Mouse (Mus musculus) monocyte, adult 5-6 weeks (primary cell): ENCODE data around the gene Ano6. TPM values are rescaled to one million over a fixed set of nuclear protein-coding genes. Genes with fewer than 3 reads are reported as not detected.

Experiments
- ATAC-seq: fragments of 153-309, 156-312 bp; replicated peaks from 2 replicates; pipeline ENCODE4 v1.8.0; 2017; ENCODE audit warnings: mild to moderate bottlenecking; ENCODE audit not compliant: low TSS enrichment, insufficient number of reproducible peaks, severe bottlenecking, poor library complexity, low FRiP score
- total RNA-seq: library from RNA; stranded (forward); fragments of 200-1000, 200-491, 200-594 nt; gene quantifications from 3 replicates; pipeline ENCODE4 v1.2.3, GENCODE M21; 2017

The Ano6 gene
- total RNA-seq, 1 experiment from 2014 or later, result 47.5 TPM

DNA sequence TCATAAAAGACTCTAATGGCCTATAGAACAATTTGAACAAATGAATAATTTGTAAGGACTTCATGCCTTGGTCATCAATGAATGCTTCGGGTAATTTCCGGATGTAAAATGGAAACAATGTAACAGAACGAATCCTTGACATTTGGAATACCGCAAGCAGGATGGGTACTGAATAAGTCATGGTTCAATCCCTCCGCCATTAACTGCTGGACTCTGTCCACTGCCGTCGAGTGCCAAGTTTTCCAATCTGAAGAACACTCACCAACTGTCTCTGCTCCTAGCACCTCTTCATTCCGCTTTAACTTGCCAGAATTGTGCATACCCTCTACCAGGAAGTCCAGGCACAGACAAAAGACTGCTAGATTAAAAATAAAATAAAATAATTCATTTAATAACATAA, 25.4 kb upstream of the Ano6 start:
- ATAC-seq, result no peak

DNA sequence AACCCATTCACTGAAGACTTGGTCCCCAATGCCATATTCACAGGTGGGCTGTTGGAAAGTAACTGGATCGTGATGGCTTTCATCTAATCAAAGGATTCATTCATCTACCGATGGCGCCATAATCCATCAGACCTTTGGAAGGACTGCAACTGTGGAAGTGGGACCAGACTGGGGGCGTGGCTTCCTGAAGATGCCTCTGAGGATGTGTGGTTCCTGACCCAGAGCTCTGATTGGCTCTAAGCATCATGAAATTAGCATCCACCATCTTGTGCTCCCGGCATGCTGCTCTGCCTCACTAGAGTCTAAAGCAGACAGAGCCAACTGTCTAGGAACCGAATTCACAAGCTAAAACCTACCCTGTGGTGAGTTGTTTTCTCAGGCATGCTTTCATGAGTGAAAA, 24.7 kb upstream of the Ano6 start:
- ATAC-seq, result no peak

DNA sequence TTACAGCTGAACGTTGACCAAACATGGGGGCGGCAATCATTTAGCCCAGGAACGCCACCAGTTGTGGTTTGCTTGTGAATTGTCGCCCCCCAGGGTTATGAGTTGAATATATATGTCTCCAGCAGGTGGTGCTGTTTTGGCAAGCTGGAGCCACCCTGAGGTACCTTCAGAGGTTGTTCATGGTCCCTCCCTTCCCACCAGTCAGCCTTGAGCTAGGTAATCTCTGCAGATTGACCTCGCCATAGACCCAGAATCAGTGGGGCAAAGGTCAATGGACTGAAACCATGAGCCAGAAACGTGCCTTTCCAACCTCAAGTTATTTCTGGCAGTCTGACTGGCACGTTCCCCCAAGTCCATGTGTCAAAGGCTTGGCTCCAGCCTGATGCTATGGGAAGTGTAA, 22.8 kb upstream of the Ano6 start:
- no peak; the same call in 1 of the 2 replicates for ATAC-seq

DNA sequence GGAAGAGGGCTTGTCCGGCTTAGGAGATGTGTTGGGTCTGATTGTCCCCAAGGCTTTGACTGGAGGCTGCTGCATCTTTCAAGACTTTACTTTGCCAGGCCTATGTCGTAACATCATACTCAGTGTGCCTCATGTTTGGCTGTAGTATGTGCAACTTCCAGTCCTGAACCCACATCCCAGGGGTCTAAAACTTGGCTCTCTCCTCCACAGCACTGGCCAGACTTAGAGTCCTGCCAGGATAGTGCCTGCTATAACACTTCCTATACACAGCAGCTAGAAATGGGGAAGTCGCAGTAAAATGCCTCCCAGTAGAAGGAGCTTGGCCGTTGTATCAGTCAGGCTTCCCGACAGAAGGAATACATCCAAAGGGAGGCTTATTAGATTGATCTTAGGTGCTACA, 21.9 kb upstream of the Ano6 start:
- no peak for ATAC-seq

DNA sequence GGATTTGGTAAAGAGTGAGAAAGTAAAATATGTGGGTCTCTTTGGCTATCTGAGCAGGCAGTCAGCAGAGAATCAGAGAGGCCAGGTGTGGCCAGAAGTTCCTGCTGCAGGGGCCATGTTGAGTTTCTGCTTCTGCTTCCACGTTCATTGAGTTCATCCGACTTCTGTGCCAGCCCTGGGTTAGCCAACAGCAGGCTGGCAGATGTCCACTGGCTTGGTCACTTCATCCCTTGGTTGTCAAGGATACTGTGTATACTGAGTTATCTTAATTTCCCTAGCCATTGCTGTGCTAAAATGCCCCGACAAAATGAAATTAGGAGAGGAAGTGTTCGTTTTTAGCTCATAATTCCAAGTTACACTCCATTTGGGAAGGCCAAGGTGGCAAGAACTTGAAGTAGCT, 21.1 kb upstream of the Ano6 start:
- no peak for ATAC-seq

DNA sequence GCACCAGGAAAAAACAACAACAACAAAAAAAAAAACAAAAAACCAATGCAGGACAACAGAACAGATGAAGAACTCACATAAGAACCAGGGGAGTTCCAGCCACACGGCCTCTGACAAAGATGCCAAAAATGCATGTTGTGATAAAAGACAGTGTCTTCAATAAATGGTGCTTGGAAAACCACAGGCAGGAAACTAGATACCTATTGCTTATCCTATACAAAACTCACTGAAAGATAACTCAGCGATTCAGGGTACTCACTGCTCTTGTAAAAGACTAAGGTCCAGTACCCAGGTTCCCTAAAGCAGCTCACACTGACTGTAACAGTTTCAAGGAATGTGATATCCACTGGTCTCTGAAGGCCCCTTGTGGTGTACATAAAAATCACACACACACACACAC, 20.3 kb upstream of the Ano6 start:
- ATAC-seq, result no peak

DNA sequence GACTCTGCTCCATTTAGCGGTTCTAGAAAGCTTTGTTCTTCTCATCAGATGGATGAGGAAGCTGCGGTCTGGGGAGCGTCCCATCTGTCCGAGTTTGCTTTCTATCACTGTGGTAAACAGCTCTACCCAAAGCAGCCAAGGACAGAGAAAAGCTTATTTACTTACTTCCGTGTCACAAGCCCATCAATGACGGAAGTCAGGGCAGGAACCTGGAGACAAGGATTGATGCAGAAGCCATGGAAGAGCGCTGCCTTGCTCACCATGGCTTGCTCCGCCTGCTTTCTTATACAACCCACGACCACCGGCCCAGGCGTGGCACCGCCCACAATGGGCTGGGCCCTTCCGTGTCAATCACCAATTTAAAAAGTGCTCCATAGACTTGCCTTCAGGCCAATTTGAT, 18.3 kb upstream of the Ano6 start:
- ATAC-seq, result peak; percentile 46; the same call in 1 of the 2 replicates

DNA sequence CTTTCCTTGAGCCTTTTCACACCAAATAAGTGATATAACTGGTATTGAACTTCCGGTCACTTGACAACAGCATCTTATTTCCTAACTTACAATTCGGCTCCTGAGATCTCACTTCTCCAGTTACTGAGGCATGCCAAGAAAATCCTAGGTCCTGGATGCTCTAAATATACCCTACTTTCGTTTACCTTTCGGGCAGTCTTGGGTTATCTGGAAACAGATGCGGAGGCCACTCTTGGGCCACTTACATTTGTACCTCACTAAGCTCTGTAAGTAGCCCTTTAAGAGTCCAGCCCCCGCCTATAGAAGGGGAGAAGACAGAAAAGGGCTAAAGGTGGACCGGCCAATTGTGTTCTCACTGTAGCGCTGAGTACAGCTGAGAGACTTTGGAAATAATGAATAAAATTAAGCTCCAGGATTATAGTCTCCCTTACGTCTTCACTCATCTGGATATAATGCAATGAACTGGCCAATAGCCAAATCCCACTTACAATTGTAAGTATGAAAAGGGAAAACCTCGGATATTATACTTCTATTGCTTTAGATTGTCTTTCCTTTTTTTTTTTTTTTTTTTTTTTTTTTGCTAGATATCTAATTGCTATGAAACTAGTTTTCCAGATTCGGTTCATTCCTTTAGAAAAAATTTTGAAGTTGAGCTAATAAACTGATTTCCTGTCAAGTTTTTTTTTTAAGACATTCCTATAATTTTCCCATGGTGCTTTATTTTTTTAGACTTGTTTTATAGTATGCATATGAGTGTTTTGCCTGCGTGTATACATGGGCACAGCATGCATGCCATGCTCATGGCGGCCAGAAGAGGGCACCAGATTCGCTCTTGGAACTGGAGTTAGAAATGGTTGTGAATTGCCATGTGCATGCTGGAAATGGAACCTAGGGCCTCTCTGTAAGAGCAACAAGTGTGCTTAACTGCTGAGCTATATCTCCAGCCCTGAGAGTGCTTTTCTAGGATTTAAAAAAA, 17.5 kb upstream of the Ano6 start:
- ATAC-seq, result peak; percentile 63; the same call in 1 of the 2 replicates

DNA sequence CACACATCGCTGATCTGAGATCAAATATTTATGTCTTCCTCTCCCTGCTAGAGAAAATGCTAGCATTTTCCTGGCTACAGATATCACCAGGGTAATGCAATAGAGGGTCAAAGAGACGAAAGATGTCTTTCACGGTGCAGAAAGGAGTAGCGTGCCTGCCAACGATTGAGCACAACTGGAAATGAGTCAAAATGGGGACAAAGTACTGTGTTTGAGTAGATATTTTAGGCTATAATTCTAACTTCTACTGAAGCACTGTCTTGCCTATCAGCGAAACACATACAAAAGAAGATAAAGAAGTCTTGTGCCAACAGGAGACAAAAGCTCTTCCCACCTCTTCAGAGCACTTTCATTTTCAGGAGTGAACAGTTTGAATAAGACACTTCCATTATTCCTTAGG, 16.4 kb upstream of the Ano6 start:
- no peak for ATAC-seq

DNA sequence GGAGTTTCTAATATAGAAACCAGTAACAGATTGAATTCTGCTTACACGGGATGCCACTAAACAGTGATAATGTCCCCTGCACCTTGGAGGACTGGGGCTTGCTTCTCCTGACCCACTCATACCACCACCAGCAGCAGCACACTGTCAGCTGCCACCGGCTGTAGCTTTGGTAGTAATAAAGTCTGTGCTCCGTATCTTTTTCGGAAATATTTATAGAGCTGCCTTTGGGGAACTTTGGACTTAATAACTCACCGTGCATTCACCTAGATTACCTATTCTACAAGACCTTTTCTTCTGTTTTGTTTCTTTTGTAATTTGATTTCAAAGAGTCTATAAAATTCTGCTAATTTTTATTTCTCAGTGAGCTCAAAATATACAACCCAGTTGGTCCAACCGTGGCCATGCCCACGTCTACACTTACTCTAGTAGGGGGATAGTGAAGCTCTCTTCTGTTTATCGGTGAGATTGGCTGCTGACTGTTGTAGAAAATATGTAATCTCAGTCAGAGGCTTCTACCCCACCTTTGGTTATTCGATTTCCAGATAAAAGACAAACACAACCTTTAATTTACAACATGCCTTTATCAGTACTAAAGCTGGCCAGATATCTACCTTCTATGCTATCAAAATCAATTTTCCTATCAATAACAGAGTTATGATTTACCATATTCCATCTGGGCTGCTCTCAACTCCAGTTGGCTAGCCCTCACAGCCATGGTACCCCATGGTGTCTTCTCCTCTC, 15.8 kb upstream of the Ano6 start:
- ATAC-seq, result no peak

DNA sequence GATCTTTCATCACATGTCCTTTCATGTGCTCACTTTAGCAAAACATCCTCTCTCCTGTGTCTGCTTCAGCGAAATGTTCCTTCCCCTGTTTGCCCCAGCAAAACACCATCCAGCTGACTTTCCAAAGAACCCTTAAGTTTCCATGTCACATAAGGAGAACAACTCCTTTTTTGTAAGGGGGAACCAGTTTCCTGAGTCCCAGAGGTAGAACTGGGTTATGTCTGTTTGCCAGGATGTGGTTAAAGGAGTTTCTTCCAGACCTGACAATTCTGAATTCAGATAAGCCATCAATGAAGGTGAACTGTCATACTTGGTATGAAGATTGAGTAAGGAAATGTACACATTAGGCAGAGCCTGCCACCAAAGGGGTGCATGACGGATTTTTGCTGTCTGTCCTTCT, 12.9 kb upstream of the Ano6 start:
- ATAC-seq, result no peak

DNA sequence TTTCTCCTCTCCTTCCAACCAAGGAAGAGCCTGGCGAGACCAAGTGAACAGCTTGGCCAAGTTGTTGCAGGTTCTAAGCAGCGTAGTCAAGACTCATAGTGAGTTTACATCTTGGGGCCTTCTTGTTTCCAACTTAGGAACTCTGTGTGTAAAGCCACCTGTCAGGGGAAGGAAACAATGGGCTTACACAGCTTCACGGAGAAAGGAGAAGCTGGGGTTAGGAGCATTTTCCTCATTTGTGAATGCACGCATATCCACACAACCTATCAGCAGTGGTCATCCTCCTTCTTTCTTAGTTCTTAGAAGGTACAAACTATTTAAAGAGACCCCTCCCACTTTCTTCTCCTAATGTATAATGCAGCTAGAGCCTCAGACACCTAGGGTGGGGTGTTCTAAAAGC, 11.9 kb upstream of the Ano6 start:
- no peak for ATAC-seq

DNA sequence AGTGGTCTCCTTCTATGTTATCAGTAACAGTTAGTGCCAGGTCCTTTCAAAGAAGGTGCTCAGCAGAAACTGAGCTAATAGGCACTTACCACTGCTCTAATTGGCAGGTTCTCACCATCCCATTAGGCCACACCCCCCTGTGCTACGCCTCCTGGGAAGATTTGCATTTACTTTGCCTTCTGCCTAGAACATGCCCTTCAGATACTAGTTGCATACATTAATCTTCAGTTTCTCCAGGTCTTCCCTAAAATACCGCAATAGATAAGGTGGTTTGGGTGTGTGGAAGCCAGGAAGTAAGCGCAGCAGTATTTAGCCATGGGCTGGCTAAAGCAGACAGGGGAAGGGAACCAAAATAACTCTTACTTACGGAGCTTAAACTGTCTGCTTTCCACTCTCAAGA, 4.0 kb upstream of the Ano6 start:
- ATAC-seq, result no peak

DNA sequence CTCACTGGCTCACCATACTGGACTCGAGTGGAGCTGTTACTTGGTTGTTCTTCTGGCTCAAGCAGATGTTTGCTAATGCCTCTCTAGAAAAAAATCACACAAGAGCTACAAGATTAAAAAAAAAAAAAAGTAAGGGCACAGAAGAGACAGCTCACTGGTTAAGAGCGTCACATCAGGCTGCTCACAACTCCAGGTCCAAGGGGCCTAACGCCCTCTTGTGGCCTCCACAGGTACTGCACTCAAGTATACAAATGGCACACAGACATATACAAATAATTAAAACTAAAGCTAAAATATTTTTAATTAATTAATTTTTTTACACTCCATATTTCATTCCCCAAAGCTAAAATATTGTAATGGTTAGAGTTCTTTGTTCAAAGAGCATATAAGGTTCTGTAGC, 3.1 kb upstream of the Ano6 start:
- ATAC-seq, result no peak

DNA sequence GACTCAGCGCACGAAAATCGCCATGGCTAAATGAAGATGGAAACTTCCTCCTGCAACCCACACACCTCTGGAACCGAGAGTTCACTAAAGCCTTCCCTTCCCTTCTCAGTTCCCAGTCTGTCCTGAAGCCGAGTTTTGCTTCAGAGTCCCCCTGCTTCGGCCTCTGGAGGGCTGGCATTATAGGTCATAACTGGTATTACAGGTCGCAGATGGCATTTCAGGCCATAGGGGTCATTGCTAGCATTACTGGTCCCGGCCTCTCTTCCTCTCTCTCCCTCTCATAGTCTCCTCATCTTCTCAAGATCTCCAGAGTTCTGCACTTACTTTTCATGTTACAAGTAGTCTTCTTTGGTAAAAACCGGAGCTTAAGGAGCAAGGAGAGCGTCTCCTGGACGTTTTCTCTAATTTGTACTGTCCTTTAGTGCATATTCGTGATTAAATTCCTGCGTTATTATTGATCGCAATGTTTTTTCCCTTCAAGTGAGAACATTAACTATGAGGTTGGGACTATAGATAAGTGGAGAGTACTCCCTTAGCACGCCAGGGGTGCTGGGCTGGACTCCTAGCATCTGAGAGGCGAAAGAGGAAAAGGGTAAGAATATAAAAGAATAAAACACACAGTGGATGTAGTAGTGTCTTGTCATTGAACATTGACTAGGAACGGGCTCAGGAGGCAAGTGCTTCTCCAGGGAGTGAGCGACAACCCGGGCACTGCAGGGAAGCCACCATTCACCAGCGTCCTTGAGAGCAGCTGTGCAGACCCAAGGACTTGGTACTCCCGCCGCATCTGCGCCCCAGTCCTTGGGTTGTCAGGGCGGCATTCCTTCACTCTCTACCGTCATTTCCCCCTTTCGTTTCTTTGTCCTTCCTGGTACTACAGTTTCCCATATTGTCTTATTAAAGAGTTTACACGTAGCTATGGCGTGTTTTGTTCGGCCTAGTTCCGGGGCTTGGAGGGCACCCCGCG, 798 bp upstream of the Ano6 start:
- ATAC-seq, result no peak

DNA sequence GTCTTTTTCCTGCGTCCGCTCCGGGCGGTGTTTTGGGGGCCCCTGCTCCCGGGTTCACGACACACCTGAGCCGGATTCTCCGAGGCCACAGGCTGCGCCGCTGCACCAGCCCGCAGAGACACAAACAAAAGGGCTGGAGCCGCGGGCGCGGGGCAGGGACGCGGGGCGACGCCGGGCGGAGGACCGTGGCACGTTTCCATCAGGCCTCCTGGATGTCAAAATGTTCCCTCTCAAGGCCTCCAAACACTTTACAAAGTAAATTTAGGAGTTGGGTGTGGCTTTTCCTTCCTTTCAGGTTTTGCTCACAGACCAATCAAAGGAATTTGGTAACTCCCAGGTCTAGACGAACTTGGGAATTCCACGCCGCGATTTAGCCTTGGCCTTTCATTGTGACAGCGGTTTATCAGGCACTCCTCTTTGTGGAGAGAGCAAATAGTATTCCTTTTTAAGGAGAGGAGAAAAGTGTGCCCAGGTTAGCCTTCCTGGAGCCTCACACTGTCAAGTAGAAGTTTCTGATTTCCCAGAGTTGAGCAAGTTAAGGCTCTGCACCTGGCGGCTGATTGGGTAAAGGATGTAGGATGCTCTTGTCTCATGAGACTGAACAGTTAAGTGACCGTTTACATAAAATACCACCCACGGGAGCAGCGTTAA, 623 bp downstream of the Ano6 start:
- ATAC-seq, result no peak

DNA sequence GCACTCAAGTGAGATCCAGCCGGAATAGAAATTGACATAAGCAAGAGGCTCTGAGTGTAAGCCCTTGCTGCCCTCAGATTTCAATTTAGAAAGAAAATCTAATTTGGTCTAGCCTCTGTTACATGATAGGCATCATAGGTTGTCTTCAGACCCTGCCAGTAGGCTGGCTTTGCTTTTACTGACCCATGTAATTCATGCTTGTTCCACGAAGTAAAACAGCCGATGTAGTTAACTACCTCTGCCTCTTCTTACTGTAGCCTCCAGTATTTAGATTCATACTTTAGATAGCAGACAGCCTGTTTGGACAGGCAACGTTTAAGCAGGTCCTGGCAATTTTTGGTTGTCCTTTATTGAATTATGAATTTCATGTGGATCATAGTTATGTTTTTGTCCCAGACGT, 1.2 kb downstream of the Ano6 start:
- no peak for ATAC-seq
